Comparison of ENCODE assay signal across 8 mouse cellular contexts in genomic region chr16:55821997-55822740, GRCm38 (mm10). TPM values are rescaled to one million over a fixed set of nuclear protein-coding genes. Genes with fewer than 3 reads are reported as not detected.
DNase-seq lines count a peak whose midpoint lies in the region; ATAC-seq lines count a peak whose summit lies in the region.

No protein-coding gene starts in this region.

- no peaks in the 10 kb centered on the region for H3K27me3 ChIP-seq in intestine, embryonic 14.5 days (replicated peaks; ENCODE audit: control insufficient read depth, insufficient read depth, low read length)

- WGBS in intestine, embryonic 14.5 days = under 1% methylated on average over 61 of the region's 67 CpGs

- H3K9ac ChIP-seq in intestine, embryonic 14.5 days (ENCODE audit: low read length) = peak overlapping the region; percentile 90

- peaks cover 26% of the 10 kb centered on the region for H3K4me1 ChIP-seq in intestine, embryonic 14.5 days (replicated peaks; ENCODE audit: control insufficient read depth, insufficient read depth, low read length)

- peak overlapping the region; percentile 63 for H3K4me2 ChIP-seq in intestine, embryonic 14.5 days (ENCODE audit: low read length)

- peak; percentile 93 to 96 for DNase-seq in adrenal gland, adult 18-20 months (ENCODE audit: low spot score in 2 of 2)
- peak; percentile 91 for DNase-seq in embryo, embryonic 10.5 days (ENCODE audit: low spot score)
- peak; percentile 92 for DNase-seq in gastrocnemius, postnatal 14 days
- peak; percentile 95 for DNase-seq in intestine, embryonic 14.5 days (ENCODE audit: low spot score)
- peak; percentile 81 to 83 for DNase-seq in left cerebral cortex, postnatal 25 days (ENCODE audit: low spot score in 2 of 2)
- peak; percentile 88 for DNase-seq in mesoderm, embryonic 11.5 days (ENCODE audit: low read depth, low spot score)
- peak; percentile 84 for DNase-seq in right cerebral cortex, postnatal 25 days
- DNase-seq in urinary bladder, postnatal 4 days (ENCODE audit: low spot score in 2 of 2) = peak; percentile 88 to 91

- H3K9me3 ChIP-seq in intestine, embryonic 14.5 days (ENCODE audit: control insufficient read depth, low read length) = no peaks in the 10 kb centered on the region

- peaks cover 12% of the 10 kb centered on the region for H3K36me3 ChIP-seq in intestine, embryonic 14.5 days (ENCODE audit: control insufficient read depth, insufficient read depth, low read length)

- peak overlapping the region; percentile 85 for H3K4me3 ChIP-seq in intestine, embryonic 14.5 days (ENCODE audit: low read depth, low read length)

- intact Hi-C loops in gastrocnemius, postnatal 14 days (cut with DNase I; ENCODE audit: low total_unique reads) = no loop called here
- intact Hi-C loops in left cerebral cortex, postnatal 25 days (cut with DNase I) = loop anchor here (2.0 to 5.0 kb wide), 2 partner anchors 17 to 150 kb away; partner anchors contain the start of genes Nfkbiz and Zbtb11

- peak overlapping the region; percentile 86 for H3K27ac ChIP-seq in intestine, embryonic 14.5 days (ENCODE audit: low read depth)

- ATAC-seq in intestine, embryonic 14.5 days (replicated peaks; ENCODE audit: low FRiP score, low TSS enrichment, low read depth) = peak; percentile 95

RNA-seq across cellular contexts. Expression of gene Nfkbiz, which starts 16.5 kb away (rescaled TPM):
- 1 to 10 TPM; 4.2 to 6.2 TPM for total RNA-seq in adrenal gland, adult 18-20 months (2021)
- total RNA-seq in gastrocnemius, postnatal 14 days (2021) = 1 to 10 TPM; 1.5 to 1.6 TPM
- 8.9 and 10.8 TPM in 2 replicates for polyA plus RNA-seq in intestine, embryonic 14.5 days (2014; fragmentation: Nextera tagmentation; extraction: Ambion mirVana)
- 1 to 10 TPM; 2.5 to 3.2 TPM for total RNA-seq in left cerebral cortex, postnatal 25 days (2021)

Comparison
In these comparisons a context has a peak if more than half of its experiments do, and no peak if none do; other contexts are left out.
1. Peak in every context shown above with its lines: DNase-seq, ATAC-seq, H3K4me3 ChIP-seq and H3K27ac ChIP-seq.